Mouse (Mus musculus) lung, postnatal 0 days (tissue): ENCODE data around the gene Gpr137.

Experiments used
- CTCF ChIP-seq: IDR thresholded peaks from 2 replicates; pipeline ENCODE4 v1.5.1; 2016; ENCODE audit warnings: antibody characterized with exemption, mild to moderate bottlenecking
- EP300 ChIP-seq: IDR thresholded peaks from 2 replicates; pipeline ENCODE4 v1.6.1; 2016; ENCODE audit warnings: antibody characterized with exemption, mild to moderate bottlenecking, control low read depth

DNA sequence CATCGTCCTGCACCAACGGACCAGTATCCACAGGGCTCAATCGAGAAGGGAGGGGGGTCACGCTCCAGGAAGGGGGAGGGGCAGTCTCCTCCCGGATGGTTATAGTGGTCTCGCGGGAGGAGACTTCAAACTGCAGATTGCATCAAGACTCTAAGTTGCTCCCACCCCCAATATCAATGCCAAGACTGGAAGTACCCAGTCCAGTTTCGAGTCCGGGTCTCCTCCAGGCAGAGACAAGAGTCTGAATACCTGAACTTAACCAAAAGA, 17.0 kb downstream of the Gpr137 start, which contains the start of gene Catsperz:
- TF ChIP-seq CTCF = no peak
- no peak for TF ChIP-seq EP300
